Mouse (Mus musculus) ES-E14 (cell line): ENCODE data around the gene Kdf1. TPM values are rescaled to one million over a fixed set of nuclear protein-coding genes. Genes with fewer than 3 reads are reported as not detected.

Experiments used
- DNase-seq: peaks from one replicate; pipeline ENCODE4 v3.0.0-alpha.2; 2013; ENCODE audit warnings: low read depth, low spot score
- H3K27ac ChIP-seq: 2 replicates; pipeline ENCODE4 v1.5.1; 2012; ENCODE audit warnings: low read depth, mild to moderate bottlenecking, low read length, moderate library complexity, mixed read lengths; ENCODE audit not compliant: poor library complexity, insufficient read depth, severe bottlenecking
- H3K36me3 ChIP-seq: 2 replicates; pipeline ENCODE4 v1.6.1; 2012; ENCODE audit warnings: mild to moderate bottlenecking, low read length, moderate library complexity, mixed read lengths; ENCODE audit not compliant: control insufficient read depth, poor library complexity, insufficient read depth, severe bottlenecking
- H3K4me1 ChIP-seq, 2 experiments: fragments of 150-350 bp in 1 of 2; sonication (generic) in 1 of 2; 2 replicates each; pipeline ENCODE4 v1.6.1; 2012; ENCODE audit warnings: low read length in 2 of 2, mild to moderate bottlenecking in 1 of 2, mixed read lengths in 1 of 2; ENCODE audit not compliant: control insufficient read depth in 2 of 2, insufficient read depth in 2 of 2, poor library complexity in 1 of 2
- H3K4me3 ChIP-seq, 2 experiments: fragments of 150-350 bp in 1 of 2; sonication (generic) in 1 of 2; 2 replicates each; pipeline ENCODE4 v1.5.1; 2012; ENCODE audit warnings: low read length in 2 of 2, low read depth in 1 of 2, mild to moderate bottlenecking in 1 of 2, mixed read lengths in 1 of 2; ENCODE audit not compliant: insufficient read depth in 1 of 2, poor library complexity in 1 of 2, severe bottlenecking in 1 of 2
- H3K9ac ChIP-seq: 2 replicates; pipeline ENCODE4 v1.6.1; 2012; ENCODE audit warnings: low read depth, mild to moderate bottlenecking, low read length, mixed read lengths; ENCODE audit not compliant: poor library complexity, insufficient read depth, severe bottlenecking
- H3K9me3 ChIP-seq: fragments of 150-350 bp; sonication (generic); 2 replicates; pipeline ENCODE4 v1.6.1; 2012; ENCODE audit warnings: low read depth, mild to moderate bottlenecking, low read length; ENCODE audit not compliant: control insufficient read depth, insufficient read depth
- CHD2 ChIP-seq: IDR thresholded peaks from 2 replicates; pipeline ENCODE4 v1.6.1; 2014; ENCODE audit warnings: mild to moderate bottlenecking, low read depth, low read length, inconsistent platforms
- HCFC1 ChIP-seq: IDR thresholded peaks from 2 replicates; pipeline ENCODE4 v1.6.1; 2012; ENCODE audit warnings: low read length, inconsistent platforms, borderline replicate concordance; ENCODE audit not compliant: insufficient read depth
- MAFK ChIP-seq: IDR thresholded peaks from 2 replicates; pipeline ENCODE4 v1.6.1; 2014; ENCODE audit warnings: mild to moderate bottlenecking, low read depth, low read length, inconsistent platforms; ENCODE audit not compliant: insufficient read depth
- ZC3H11A ChIP-seq: IDR thresholded peaks from 2 replicates; pipeline ENCODE4 v1.6.1; 2012; ENCODE audit warnings: low read depth, mild to moderate bottlenecking, inconsistent platforms, low read length, borderline replicate concordance
- ZNF384 ChIP-seq: IDR thresholded peaks from 2 replicates; pipeline ENCODE4 v1.6.1; 2012; ENCODE audit warnings: low read depth, low read length, inconsistent platforms
- in situ Hi-C, 2 experiments: fragments of 600-800 bp; cut with MboI; formaldehyde crosslinking; loops; one replicate each; pipeline ENCODE4 v1.15.1; 2025; ENCODE audit warnings: low sequenced_read_pairs in 2 of 2, inconsistent platforms in 1 of 2; ENCODE audit not compliant: unreplicated experiment in 2 of 2
- total RNA-seq: library from RNA; depleted of rRNA; stranded (reverse); fragments of 300-350 nt; gene quantifications from 2 replicates; pipeline ENCODE4 v1.2.3, GENCODE M21; 2012

The Kdf1 gene
- total RNA-seq, 1 experiment, result 3.4 TPM

GRCm38 (mm10) chr4:133479458-133480184 is 39.1 kb upstream of the Kdf1 start, which contains the start of gene Tent5b:
Gene Tent5b (plus strand): TSS chr4:133480132.
- TF ChIP-seq CHD2 (peak; percentile 21; the same call in 1 of the 2 replicates), HCFC1 (0 out of 2 replicates have a peak, but pooled peaks have one; percentile 40), ZNF384 (0 out of 2 replicates have a peak, but pooled peaks have one; percentile 13), ZC3H11A (no peak)
- H3K27ac ChIP-seq, result no peak within 1 kb of the TSS

DNA sequence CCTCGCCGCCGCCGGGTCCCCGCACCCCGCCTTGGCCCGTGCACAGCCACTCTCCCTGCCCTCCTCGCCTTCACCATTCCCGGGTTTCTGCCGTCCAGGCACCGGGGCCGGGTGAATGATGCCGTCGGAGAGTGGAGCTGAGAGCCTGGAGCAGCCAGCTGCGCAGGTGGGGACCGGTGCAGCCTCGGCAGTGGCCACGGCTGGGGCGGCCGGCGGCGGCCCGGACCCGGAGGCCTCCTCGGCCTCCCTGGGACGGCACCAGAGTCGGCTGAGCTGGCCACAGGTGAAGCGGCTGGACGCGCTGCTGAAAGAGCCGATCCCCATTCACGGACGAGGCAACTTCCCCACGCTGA is 38.6 kb upstream of the Kdf1 start:
- no peak overlapping the region for H3K27ac ChIP-seq
- H3K4me1 ChIP-seq, result peaks cover 6 to 25% of the 10 kb centered on the region in 2 experiments; a peak in 3 of 4 replicates
- no peaks in the 10 kb centered on the region for H3K36me3 ChIP-seq
- no peaks in the 10 kb centered on the region for H3K9me3 ChIP-seq
- in situ Hi-C loops, result no loop called here
- TF ChIP-seq HCFC1, result no peak
- TF ChIP-seq MAFK, result no peak
- no peak for TF ChIP-seq CHD2
- no peak for TF ChIP-seq ZNF384
- TF ChIP-seq ZC3H11A, result no peak
- H3K9ac ChIP-seq, result peak overlapping the region; percentile 72
- H3K4me3 ChIP-seq, result peak overlapping the region; percentile 75 to 86
- no peak for DNase-seq

More at GRCm38 (mm10) chr4:133479458-133480184, 39.1 kb upstream of the Kdf1 start, which contains the start of gene Tent5b:
- DNase-seq, result peak; percentile 100
- H3K36me3 ChIP-seq, result no peaks in the 10 kb centered on the region
- H3K4me1 ChIP-seq, result peaks cover 3 to 23% of the 10 kb centered on the region in 2 experiments; a peak in 2 of 4 replicates
- no peaks in the 10 kb centered on the region for H3K9me3 ChIP-seq
- H3K4me3 ChIP-seq, result peak within 1 kb of the TSS; percentile 75 to 86
- H3K9ac ChIP-seq, result peak within 1 kb of the TSS; percentile 72
- in situ Hi-C loops, result no loop called here

DNA sequence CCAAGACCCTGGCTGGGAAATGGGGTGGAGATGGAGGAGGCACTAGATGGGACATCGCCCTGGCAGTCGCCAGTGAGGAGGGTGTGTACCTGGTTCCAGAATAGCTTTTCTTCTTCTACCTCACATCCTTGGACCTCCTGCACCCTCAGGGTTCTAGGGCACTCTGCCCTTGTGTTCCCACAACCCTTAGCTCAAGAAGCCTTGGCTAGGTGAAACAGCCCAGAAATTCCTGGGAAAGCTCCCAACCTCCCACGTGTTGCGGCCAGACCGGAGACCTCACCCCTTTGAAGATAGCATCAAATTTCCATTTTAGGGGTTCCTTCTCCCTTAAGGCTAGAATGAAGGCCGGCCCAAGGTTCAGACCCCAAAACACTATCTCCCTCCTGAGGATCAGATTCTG is 38.0 kb upstream of the Kdf1 start:
- TF ChIP-seq CHD2, result no peak
- no peak for TF ChIP-seq MAFK
- TF ChIP-seq ZC3H11A, result no peak
- no peak for TF ChIP-seq ZNF384
- TF ChIP-seq HCFC1, result no peak
- no peak for DNase-seq
- H3K9me3 ChIP-seq, result no peaks in the 10 kb centered on the region
- in situ Hi-C loops, result no loop called here
- H3K4me1 ChIP-seq, result peaks cover 6 to 27% of the 10 kb centered on the region in 2 experiments
- H3K27ac ChIP-seq, result no peak overlapping the region
- H3K36me3 ChIP-seq, result no peaks in the 10 kb centered on the region
- peak overlapping the region; percentile 75 to 86 for H3K4me3 ChIP-seq
- no peak overlapping the region for H3K9ac ChIP-seq

- H3K36me3 ChIP-seq, result no peaks in the 10 kb centered on the region
- in situ Hi-C loops, result no loop called here
- no peak for TF ChIP-seq HCFC1
- no peak for TF ChIP-seq ZC3H11A
- TF ChIP-seq ZNF384, result no peak
- no peak for TF ChIP-seq CHD2
- TF ChIP-seq MAFK, result no peak
Observed at GRCm38 (mm10) chr4:133481488-133481887, 37.3 kb upstream of the Kdf1 start.

DNA sequence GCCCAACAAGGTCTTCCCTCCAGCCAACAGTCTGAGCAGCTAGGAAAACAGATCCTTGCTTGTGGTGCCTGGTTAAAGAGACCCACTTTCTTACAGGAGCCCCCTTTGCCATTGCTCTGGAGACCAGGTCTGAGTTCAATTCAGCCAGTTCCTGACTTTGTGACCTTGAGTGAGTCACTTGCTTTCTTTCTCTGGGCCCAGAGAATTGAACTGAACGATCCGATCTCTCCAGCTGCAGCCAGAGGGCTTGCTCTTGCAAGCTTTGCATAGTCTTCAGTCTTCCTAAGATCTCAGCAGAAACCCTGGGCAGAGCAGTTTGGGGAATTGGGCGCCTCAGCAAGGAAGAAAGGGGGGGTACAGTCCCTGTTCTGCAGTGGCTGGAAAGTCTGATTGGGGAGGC is 36.3 kb upstream of the Kdf1 start:
- Histone ChIP-seq H3K4me1 (peaks cover 6 to 42% of the 10 kb centered on the region in 2 experiments), H3K4me3 (no peak overlapping the region), H3K27ac (no peak overlapping the region), H3K9ac (no peak overlapping the region), H3K9me3 (no peaks in the 10 kb centered on the region), H3K36me3 (no peaks in the 10 kb centered on the region)
- in situ Hi-C loops, result no loop called here
- DNase-seq, result no peak
- TF ChIP-seq ZC3H11A, result no peak
- TF ChIP-seq ZNF384, result no peak
- no peak for TF ChIP-seq HCFC1
- TF ChIP-seq CHD2, result no peak
- no peak for TF ChIP-seq MAFK

More at GRCm38 (mm10) chr4:133481488-133481887, 37.3 kb upstream of the Kdf1 start:
- DNase-seq, result no peak
- Histone ChIP-seq H3K9ac (no peak overlapping the region), H3K9me3 (no peaks in the 10 kb centered on the region), H3K4me3 (no peak overlapping the region), H3K27ac (no peak overlapping the region), H3K4me1 (peaks cover 6 to 34% of the 10 kb centered on the region in 2 experiments)
